Mouse (Mus musculus) stomach, postnatal 0 days (tissue): ENCODE measurements around the gene Gm11213. TPM values are rescaled to one million over a fixed set of nuclear protein-coding genes. Genes with fewer than 3 reads are reported as not detected.

Experiments
- ATAC-seq: fragments of 200-750 bp; cut with Nextera tagmentation; 2 replicates; pipeline ENCODE4 v1.8.0; 2017; ENCODE audit not compliant: low FRiP score, low TSS enrichment
- DNase-seq: peaks from one replicate; pipeline ENCODE4 v3.0.0-alpha.2; 2016; ENCODE audit warnings: low spot score
- H3K27ac ChIP-seq: fragments of 300-500 bp; sonication (generic); replicated peaks from 2 replicates; pipeline ENCODE4 v1.5.1; 2014; ENCODE audit warnings: mild to moderate bottlenecking, control low read depth
- H3K27me3 ChIP-seq: fragments of 300-500 bp; sonication (generic); 2 replicates; pipeline ENCODE4 v1.6.1; 2014; ENCODE audit warnings: low read length; ENCODE audit not compliant: control insufficient read depth, insufficient read depth
- H3K36me3 ChIP-seq: fragments of 300-500 bp; sonication (generic); 2 replicates; pipeline ENCODE4 v1.6.1; 2014; ENCODE audit warnings: low read length, mixed read lengths; ENCODE audit not compliant: control insufficient read depth, insufficient read depth
- H3K4me1 ChIP-seq: fragments of 300-500 bp; sonication (generic); replicated peaks from 2 replicates; pipeline ENCODE4 v1.6.1; 2014; ENCODE audit warnings: antibody characterized with exemption; ENCODE audit not compliant: control insufficient read depth, insufficient read depth
- H3K4me2 ChIP-seq: fragments of 300-500 bp; sonication (generic); replicated peaks from 2 replicates; pipeline ENCODE4 v1.6.1; 2014; ENCODE audit warnings: low read depth, mild to moderate bottlenecking, control low read depth, moderate library complexity
- H3K4me3 ChIP-seq: fragments of 300-500 bp; sonication (generic); 2 replicates; pipeline ENCODE4 v1.5.1; 2014; ENCODE audit warnings: low read depth, low read length, control low read depth
- H3K9ac ChIP-seq: fragments of 300-500 bp; sonication (generic); 2 replicates; pipeline ENCODE4 v1.6.1; 2014; ENCODE audit warnings: mild to moderate bottlenecking, low read length, control low read depth, mixed read lengths
- H3K9me3 ChIP-seq: fragments of 300-500 bp; sonication (generic); 2 replicates; pipeline ENCODE4 v1.6.1; 2016; ENCODE audit warnings: low read length; ENCODE audit not compliant: control insufficient read depth
- CTCF ChIP-seq: IDR thresholded peaks from 2 replicates; pipeline ENCODE4 v1.5.1; 2016; ENCODE audit warnings: antibody characterized with exemption, low read depth, mild to moderate bottlenecking, moderate library complexity
- EP300 ChIP-seq: optimal IDR thresholded peaks from 2 replicates; pipeline ENCODE3; 2016; ENCODE audit warnings: antibody characterized with exemption
- WGBS: fragments of 180-500 bp; shearing (Covaris S2); extraction: QIAGEN DNeasy Blood & Tissue Kit; methylation state at CpG from one replicate; pipeline ENCODE4 v1.1.7; 2014; 5-methylcytosine and 5-hydroxymethylcytosine counted together
- polyA plus RNA-seq: library from polyadenylated mRNA; unstranded; fragments of >200 nt; fragmentation: Nextera tagmentation; extraction: Ambion mirVana; gene quantifications from 2 replicates; pipeline ENCODE4 v1.2.1, GENCODE M21; 2015

Gene Gm11213
- polyA plus RNA-seq, 1 experiment from 2014 or later, result not detected

- WGBS, result 79% methylated on average over 4 of the region's 4 CpGs
- no peak for ATAC-seq
Measured at GRCm38 (mm10) chr4:63590538-63590937, 14.5 kb downstream of the Gm11213 start.

GRCm38 (mm10) chr4:63589987-63590386, 15.1 kb downstream of the Gm11213 start:
- H3K36me3 ChIP-seq, result no peaks in the 10 kb centered on the region
- H3K4me1 ChIP-seq, result no peaks in the 10 kb centered on the region
- H3K27ac ChIP-seq, result no peak overlapping the region
- H3K4me3 ChIP-seq, result no peak overlapping the region
- H3K4me2 ChIP-seq, result no peak overlapping the region
- no peaks in the 10 kb centered on the region for H3K27me3 ChIP-seq
- WGBS, result 78% methylated on average over 7 of the region's 7 CpGs
- TF ChIP-seq EP300 (no peak), CTCF (no peak)
- no peak for DNase-seq
- no peaks in the 10 kb centered on the region for H3K9me3 ChIP-seq
- no peak overlapping the region for H3K9ac ChIP-seq
- ATAC-seq, result no peak

More at GRCm38 (mm10) chr4:63590538-63590937, 14.5 kb downstream of the Gm11213 start:
- no peaks in the 10 kb centered on the region for H3K9me3 ChIP-seq
- no peak overlapping the region for H3K27ac ChIP-seq
- no peak overlapping the region for H3K9ac ChIP-seq
- TF ChIP-seq EP300, result no peak
- no peak for TF ChIP-seq CTCF
- H3K36me3 ChIP-seq, result no peaks in the 10 kb centered on the region
- no peaks in the 10 kb centered on the region for H3K27me3 ChIP-seq
- DNase-seq, result no peak
- H3K4me1 ChIP-seq, result no peaks in the 10 kb centered on the region
- no peak overlapping the region for H3K4me2 ChIP-seq
- H3K4me3 ChIP-seq, result no peak overlapping the region

- Histone ChIP-seq H3K27ac (no peak overlapping the region), H3K4me2 (no peak overlapping the region), H3K9ac (no peak overlapping the region), H3K36me3 (no peaks in the 10 kb centered on the region), H3K27me3 (no peaks in the 10 kb centered on the region), H3K4me3 (no peak overlapping the region), H3K4me1 (no peaks in the 10 kb centered on the region), H3K9me3 (no peaks in the 10 kb centered on the region)
- no peak for DNase-seq
- ATAC-seq, result no peak
- no peak for TF ChIP-seq CTCF
- no peak for TF ChIP-seq EP300
- 84% methylated on average over 2 of the region's 2 CpGs for WGBS
Measured at GRCm38 (mm10) chr4:63586240-63586639, 18.8 kb downstream of the Gm11213 start.

GRCm38 (mm10) chr4:63585216-63585615, 19.8 kb downstream of the Gm11213 start:
- no peak for DNase-seq
- no peak overlapping the region for H3K4me2 ChIP-seq
- H3K9me3 ChIP-seq, result no peaks in the 10 kb centered on the region
- no peak overlapping the region for H3K9ac ChIP-seq
- no peak overlapping the region for H3K27ac ChIP-seq
- ATAC-seq, result no peak
- no peak for TF ChIP-seq CTCF
- TF ChIP-seq EP300, result no peak
- no peaks in the 10 kb centered on the region for H3K27me3 ChIP-seq
- H3K4me3 ChIP-seq, result no peak overlapping the region
- H3K4me1 ChIP-seq, result no peaks in the 10 kb centered on the region
- 88% methylated on average over 10 of the region's 10 CpGs for WGBS
- no peaks in the 10 kb centered on the region for H3K36me3 ChIP-seq

GRCm38 (mm10) chr4:63582580-63582979, 22.5 kb downstream of the Gm11213 start:
- Histone ChIP-seq H3K36me3 (no peaks in the 10 kb centered on the region), H3K4me3 (no peak overlapping the region), H3K9ac (no peak overlapping the region), H3K4me1 (no peaks in the 10 kb centered on the region), H3K9me3 (no peaks in the 10 kb centered on the region), H3K27ac (no peak overlapping the region), H3K4me2 (no peak overlapping the region), H3K27me3 (no peaks in the 10 kb centered on the region)
- TF ChIP-seq EP300 (no peak), CTCF (no peak)
- DNase-seq (no peak), ATAC-seq (no peak)
- WGBS, result 80% methylated on average over 5 of the region's 5 CpGs

GRCm38 (mm10) chr4:63580078-63580477, 25.0 kb downstream of the Gm11213 start:
- H3K27ac ChIP-seq, result no peak overlapping the region
- no peak overlapping the region for H3K4me3 ChIP-seq
- H3K9ac ChIP-seq, result no peak overlapping the region
- no peaks in the 10 kb centered on the region for H3K9me3 ChIP-seq
- no peak for ATAC-seq
- H3K4me1 ChIP-seq, result no peaks in the 10 kb centered on the region
- H3K36me3 ChIP-seq, result no peaks in the 10 kb centered on the region
- H3K4me2 ChIP-seq, result no peak overlapping the region
- TF ChIP-seq CTCF (no peak), EP300 (no peak)
- DNase-seq, result no peak
- 55% methylated on average over 6 of the region's 6 CpGs for WGBS
- no peaks in the 10 kb centered on the region for H3K27me3 ChIP-seq
